Mouse (Mus musculus) adrenal gland, adult 2 months (tissue): ENCODE measurements around the gene Iars2. TPM values are rescaled to one million over a fixed set of nuclear protein-coding genes. Genes with fewer than 3 reads are reported as not detected.

Source experiments
- microRNA-seq, 2 experiments: library from miRNA; unstranded; fragments of <30 nt; microRNA quantifications; one replicate each; pipeline ENCODE4 v1.2.0; 2021
- polyA plus RNA-seq: library from polyadenylated mRNA; depleted of rRNA; stranded (reverse); fragments of >200 nt; gene quantifications from 2 replicates; pipeline ENCODE4 v1.2.3, GENCODE M21; 2012; rRNA removed
- total RNA-seq, 2 experiments: library from RNA; stranded (reverse); gene quantifications; 2 replicates each; pipeline ENCODE4 v1.2.3; 2021

The Iars2 gene
- total and polyA plus RNA-seq, 3 experiments, result 74.2 to 85.0 (median 77.9) TPM

Small RNAs within 50 kb of the gene (microRNA-seq; reads per million reads assigned to microRNA genes)
- gene Mir194-1, result 0.41 to 0.88 reads per million in 2 experiments
- 5.8 to 6.1 reads per million in 2 experiments for gene Mir215
- 117 to 125 reads per million in 2 experiments for gene Mir664

Other genes starting within 250 kb of the Iars2 start
- gene Rab3gap2, start 125.3 kb downstream of the Iars2 start, total RNA-seq, result 10 to 100 TPM; 50.5 to 52.8 TPM
- 23.7 and 36.8 TPM in 2 replicates for gene Rab3gap2, start 125.3 kb downstream of the Iars2 start, polyA plus RNA-seq
- 100 to 1,000 TPM; 104 to 128 TPM for gene Bpnt1, start 2.8 kb upstream of the Iars2 start, total RNA-seq
- 40.2 and 51.8 TPM in 2 replicates for gene Bpnt1, start 2.8 kb upstream of the Iars2 start, polyA plus RNA-seq
- 100 to 1,000 TPM; 130 to 242 TPM for gene Eprs, start 33.6 kb upstream of the Iars2 start, total RNA-seq
- gene Eprs, start 33.6 kb upstream of the Iars2 start, polyA plus RNA-seq, result 3.0 and 4.0 TPM in 2 replicates
- under 1 TPM in 1 of 2 experiments, not detected in 1; 0.09 TPM for gene Slc30a10, start 125.5 kb upstream of the Iars2 start, total RNA-seq
- not detected in 2 replicates for gene Slc30a10, start 125.5 kb upstream of the Iars2 start, polyA plus RNA-seq